Mouse (Mus musculus): ENCODE measurements around the gene Ntn1. TPM values are rescaled to one million over a fixed set of nuclear protein-coding genes. Genes with fewer than 3 reads are reported as not detected.
A peak's percentile ranks its signal among the peaks of the same experiment; 100 is the strongest.

Gene Ntn1
- total RNA-seq, 2 experiments from 2014 or later: 6.0 to 7.4 TPM

GRCm38 (mm10) chr11:68270730-68271467 is 129.7 kb downstream of the Ntn1 start:
- Histone ChIP-seq H3K27ac (no peak overlapping the region), H3K4me3 (no peak overlapping the region)
- DNase-seq (ENCODE audit: extremely low spot score in 1 of 2, low spot score in 2 of 2): no peak
- intact Hi-C loops (cut with DNase I): no loop called here
- no peak for TF ChIP-seq CTCF (IDR thresholded peaks at IDR 0.05)

GRCm38 (mm10) chr11:68264276-68264675 is 136.3 kb downstream of the Ntn1 start:
- H3K4me3 ChIP-seq: no peak overlapping the region
- no peak overlapping the region for H3K27ac ChIP-seq
- intact Hi-C loops (cut with DNase I): no loop called here
- no peak for TF ChIP-seq CTCF (IDR thresholded peaks at IDR 0.05)
- DNase-seq (ENCODE audit: extremely low spot score in 1 of 2, low spot score in 2 of 2): no peak

GRCm38 (mm10) chr11:68263100-68263499 is 137.5 kb downstream of the Ntn1 start:
- Histone ChIP-seq H3K4me3 (no peak overlapping the region), H3K27ac (no peak overlapping the region)
- TF ChIP-seq CTCF (IDR thresholded peaks at IDR 0.05): no peak
- no peak for DNase-seq (ENCODE audit: extremely low spot score in 1 of 2, low spot score in 2 of 2)
- intact Hi-C loops (cut with DNase I): no loop called here

- DNase-seq (ENCODE audit: extremely low spot score in 1 of 2, low spot score in 2 of 2): no peak
- intact Hi-C loops (cut with DNase I): no loop called here
- Histone ChIP-seq H3K4me3 (no peak overlapping the region), H3K27ac (no peak overlapping the region)
- TF ChIP-seq CTCF (IDR thresholded peaks at IDR 0.05): peak; percentile 12; the same call in 1 of the 2 replicates
Measured at GRCm38 (mm10) chr11:68261162-68261892, 139.3 kb downstream of the Ntn1 start.

- Histone ChIP-seq H3K4me3 (no peak overlapping the region), H3K27ac (no peak overlapping the region)
- TF ChIP-seq CTCF (IDR thresholded peaks at IDR 0.05): no peak
- intact Hi-C loops (cut with DNase I): no loop called here
- DNase-seq (ENCODE audit: extremely low spot score in 1 of 2, low spot score in 2 of 2): no peak
Measured at GRCm38 (mm10) chr11:68260399-68260798, 140.2 kb downstream of the Ntn1 start.

GRCm38 (mm10) chr11:68258498-68258897 is 142.1 kb downstream of the Ntn1 start:
- H3K4me3 ChIP-seq: no peak overlapping the region
- H3K27ac ChIP-seq: no peak overlapping the region
- intact Hi-C loops (cut with DNase I): no loop called here
- no peak for DNase-seq (ENCODE audit: extremely low spot score in 1 of 2, low spot score in 2 of 2)
- TF ChIP-seq CTCF (IDR thresholded peaks at IDR 0.05): no peak

- intact Hi-C loops (cut with DNase I): no loop called here
- TF ChIP-seq CTCF (IDR thresholded peaks at IDR 0.05): no peak
- no peak for DNase-seq (ENCODE audit: extremely low spot score in 1 of 2, low spot score in 2 of 2)
- no peak overlapping the region for H3K4me3 ChIP-seq
- no peak overlapping the region for H3K27ac ChIP-seq
Measured at GRCm38 (mm10) chr11:68253531-68253930, 147.1 kb downstream of the Ntn1 start.

- no peak for TF ChIP-seq CTCF (IDR thresholded peaks at IDR 0.05)
- no peak overlapping the region for H3K4me3 ChIP-seq
- DNase-seq (ENCODE audit: extremely low spot score in 1 of 2, low spot score in 2 of 2): no peak
- intact Hi-C loops (cut with DNase I): no loop called here
- H3K27ac ChIP-seq: no peak overlapping the region
Measured at GRCm38 (mm10) chr11:68250106-68250505, 150.5 kb downstream of the Ntn1 start.

- TF ChIP-seq CTCF (IDR thresholded peaks at IDR 0.05): no peak
- intact Hi-C loops (cut with DNase I): no loop called here
- no peak overlapping the region for H3K4me3 ChIP-seq
- DNase-seq (ENCODE audit: extremely low spot score in 1 of 2, low spot score in 2 of 2): no peak
- no peak overlapping the region for H3K27ac ChIP-seq
Measured at GRCm38 (mm10) chr11:68247897-68248296, 152.7 kb downstream of the Ntn1 start.

GRCm38 (mm10) chr11:68244992-68245261 is 155.7 kb downstream of the Ntn1 start:
- TF ChIP-seq CTCF (IDR thresholded peaks at IDR 0.05): no peak
- no peak overlapping the region for H3K27ac ChIP-seq
- intact Hi-C loops (cut with DNase I): no loop called here
- no peak for DNase-seq (ENCODE audit: extremely low spot score in 1 of 2, low spot score in 2 of 2)
- H3K4me3 ChIP-seq: no peak overlapping the region

- no peak for TF ChIP-seq CTCF (IDR thresholded peaks at IDR 0.05)
- DNase-seq (ENCODE audit: extremely low spot score in 1 of 2, low spot score in 2 of 2): no peak
- Histone ChIP-seq H3K27ac (no peak overlapping the region), H3K4me3 (no peak overlapping the region)
- intact Hi-C loops (cut with DNase I): no loop called here
Measured at GRCm38 (mm10) chr11:68244254-68244991, 156.2 kb downstream of the Ntn1 start.

- Histone ChIP-seq H3K4me3 (no peak overlapping the region), H3K27ac (no peak overlapping the region)
- intact Hi-C loops (cut with DNase I): no loop called here
- DNase-seq (ENCODE audit: extremely low spot score in 1 of 2, low spot score in 2 of 2): no peak
- TF ChIP-seq CTCF (IDR thresholded peaks at IDR 0.05): no peak; the same call in 1 of the 2 replicates
Measured at GRCm38 (mm10) chr11:68239756-68240155, 160.9 kb downstream of the Ntn1 start.
